Mouse (Mus musculus): ENCODE results near the gene Pten.

DNA sequence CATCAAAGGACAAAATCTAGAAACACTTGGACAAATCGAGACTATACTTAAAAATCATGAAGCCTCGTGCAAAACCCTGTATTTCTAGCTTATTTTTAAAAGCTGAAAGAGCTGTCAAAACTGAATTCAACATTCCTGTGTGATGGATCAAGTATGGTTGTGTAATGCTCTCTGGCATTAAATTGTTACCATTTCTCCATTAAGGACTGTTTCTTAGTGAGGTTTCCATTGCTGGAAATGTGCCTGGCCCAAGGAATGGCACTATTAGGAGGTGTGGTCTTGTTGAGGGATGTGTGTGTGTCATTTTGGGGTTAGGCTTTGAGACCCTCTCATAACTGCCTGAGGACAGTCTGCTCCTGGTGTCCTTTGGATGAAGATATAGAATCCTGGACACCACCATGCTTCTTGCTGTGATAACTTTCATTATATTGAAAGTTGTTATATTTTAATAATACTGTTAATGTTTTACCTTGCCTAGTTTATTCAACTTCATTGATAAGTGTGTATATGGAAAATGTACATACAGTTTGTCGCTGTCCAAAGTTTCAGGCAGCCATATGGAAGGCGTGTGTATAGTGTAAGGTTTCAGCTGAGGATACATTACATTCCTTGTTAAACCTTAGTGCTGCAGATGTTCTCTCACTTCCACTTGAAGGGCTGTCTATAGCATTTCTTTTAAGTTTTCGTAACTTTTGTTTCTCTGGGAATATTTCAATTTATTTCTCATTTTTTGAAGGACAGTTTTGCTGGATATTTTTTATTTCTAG lies 24.2 kb downstream of the Pten start:
- TF ChIP-seq GATA1 (IDR thresholded peaks at IDR 0.05; ENCODE audit: borderline replicate concordance, low read length) (no peak), TAL1 (conservative IDR thresholded peaks at IDR 0.05; ENCODE audit: low read depth, low read length) (no peak), CTCF (IDR thresholded peaks at IDR 0.05; ENCODE audit: low read depth, low read length) (no peak), POLR2AphosphoS5 (IDR thresholded peaks at IDR 0.05; ENCODE audit: insufficient replicate concordance, low read depth, low read length) (no peak)

All from G1E (cell line).